Mouse (Mus musculus): ENCODE measurements around the gene Slc22a16. TPM values are rescaled to one million over a fixed set of nuclear protein-coding genes. Genes with fewer than 3 reads are reported as not detected.

Slc22a16 gene
- not detected in 2 replicates for polyA plus RNA-seq (2012)

GRCm38 (mm10) chr10:40570036-40570435 is at the start of gene Slc22a16:
Gene Slc22a16 (plus strand): TSS chr10:40570336.

GRCm38 (mm10) chr10:40629656-40630311 is 59.6 kb downstream of the Slc22a16 start, which contains the start of gene Ddo:
Gene Ddo (plus strand): TSS chr10:40630011.

Other genes starting within 250 kb of the Slc22a16 start
- 11.1 and 16.6 TPM in 2 replicates for gene Cdk19, start 230.8 kb upstream of the Slc22a16 start, polyA plus RNA-seq (2012)
- gene Ddo, start 59.7 kb downstream of the Slc22a16 start, polyA plus RNA-seq (2012): 0.03 TPM in 1 of 2 replicates, not detected in the other
- 0.09 and 0.15 TPM in 2 replicates for gene Mettl24, start 112.9 kb downstream of the Slc22a16 start, polyA plus RNA-seq (2012)

All from megakaryocyte-erythroid progenitor cell, adult 5 weeks (primary cell).